Mouse (Mus musculus) erythroblast, embryonic 14.5 days (primary cell): ENCODE data around the gene Clmp.

Experiments
- GATA1 ChIP-seq: IDR thresholded peaks from 2 replicates; pipeline ENCODE4 v1.6.1; 2012; ENCODE audit warnings: low read length, inconsistent platforms, mixed read lengths
- TAL1 ChIP-seq: IDR thresholded peaks from 3 replicates; pipeline ENCODE4 v1.6.1; 2012; ENCODE audit warnings: low read length, inconsistent platforms, mixed read lengths

DNA sequence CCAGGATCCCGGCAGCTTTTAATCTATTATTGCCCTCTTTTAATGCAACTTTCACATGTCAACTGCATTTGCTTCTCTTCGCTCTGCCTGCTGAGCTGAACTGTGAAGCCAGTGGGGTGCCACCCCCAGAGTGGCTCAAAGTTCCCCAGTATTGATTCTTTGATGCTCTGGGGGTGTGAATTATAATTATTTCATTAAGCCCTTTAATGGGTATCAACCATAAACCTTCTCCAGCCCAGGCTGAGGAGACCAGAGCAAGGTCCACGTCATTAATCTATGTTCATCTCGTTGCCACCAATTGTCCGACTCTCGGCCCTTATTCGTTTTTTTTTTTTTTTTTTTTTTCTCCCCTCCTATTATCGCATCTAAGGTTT lies 123.1 kb downstream of the Clmp start:
- no peak for TF ChIP-seq TAL1
- TF ChIP-seq GATA1 = no peak
